Mouse (Mus musculus): ENCODE results near the gene Ttc8.
"Not testable (repeated sequence)": the region's sequence is repeated elsewhere in the genome, so short reads cannot be mapped to it uniquely, and the experiment has no call there.

The Ttc8 gene

DNA sequence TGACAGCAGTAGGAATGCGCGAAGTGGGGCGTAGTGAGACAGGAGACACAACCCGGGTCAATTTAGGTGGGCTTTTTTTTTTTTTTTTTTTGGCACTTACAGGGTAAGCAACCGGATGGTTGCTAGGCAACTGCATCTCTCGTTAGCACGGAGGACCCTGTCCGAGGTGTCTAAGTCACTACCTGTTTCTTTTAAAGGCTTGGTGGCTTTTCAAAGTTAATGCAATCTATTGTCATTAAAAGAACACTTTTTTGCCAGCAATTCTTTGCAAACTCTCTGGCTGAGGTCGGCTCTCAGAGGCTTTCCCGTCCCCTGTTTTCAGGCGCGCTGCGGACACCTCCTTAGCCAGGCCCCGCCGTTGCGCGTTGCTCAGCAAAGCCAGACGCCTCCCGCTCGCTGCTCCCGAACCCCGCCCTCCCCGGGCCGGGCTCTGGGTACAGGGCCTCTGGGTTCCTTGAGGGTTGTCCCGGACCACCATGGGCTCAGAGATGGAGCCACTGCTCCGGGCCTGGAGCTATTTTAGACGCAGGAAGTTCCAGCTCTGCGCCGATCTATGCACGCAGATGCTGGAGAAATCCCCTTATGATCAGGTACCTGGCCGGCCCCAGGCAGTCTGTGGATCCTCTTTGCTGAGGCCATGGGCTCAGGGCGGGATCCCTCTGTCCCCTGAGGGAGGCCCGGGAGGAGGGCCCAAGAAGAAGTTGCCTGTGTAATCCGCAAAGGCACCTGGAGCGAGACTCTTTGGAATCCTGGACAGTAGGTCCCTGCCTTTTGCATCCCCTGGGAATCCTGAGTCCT lies at the start of gene Ttc8:
Gene Ttc8, plus strand, starts transcription at position 381 of the 798 bp plus-strand sequence.
- peak; percentile 83 to 91 for DNase-seq

DNA sequence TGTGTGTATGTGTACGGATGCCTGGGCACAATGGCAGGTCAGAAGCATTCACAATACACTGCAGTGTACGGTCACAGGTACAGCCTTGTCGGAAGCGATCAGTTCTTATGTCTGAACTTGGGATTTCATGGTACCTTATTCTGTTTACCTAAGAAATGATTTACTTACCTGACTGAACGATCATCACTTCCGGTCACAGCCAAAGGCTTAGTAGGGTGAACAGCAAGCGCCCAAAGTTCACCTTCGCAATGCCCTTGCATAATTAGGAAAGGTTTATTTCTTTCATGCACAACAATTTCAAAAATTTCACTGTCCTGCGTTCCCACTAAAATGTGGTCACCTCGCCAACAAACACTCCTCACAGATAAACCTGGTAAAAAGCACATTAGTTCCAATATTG lies 47.5 kb upstream of the Ttc8 start:
- peak; percentile 27 to 29 for DNase-seq

DNA sequence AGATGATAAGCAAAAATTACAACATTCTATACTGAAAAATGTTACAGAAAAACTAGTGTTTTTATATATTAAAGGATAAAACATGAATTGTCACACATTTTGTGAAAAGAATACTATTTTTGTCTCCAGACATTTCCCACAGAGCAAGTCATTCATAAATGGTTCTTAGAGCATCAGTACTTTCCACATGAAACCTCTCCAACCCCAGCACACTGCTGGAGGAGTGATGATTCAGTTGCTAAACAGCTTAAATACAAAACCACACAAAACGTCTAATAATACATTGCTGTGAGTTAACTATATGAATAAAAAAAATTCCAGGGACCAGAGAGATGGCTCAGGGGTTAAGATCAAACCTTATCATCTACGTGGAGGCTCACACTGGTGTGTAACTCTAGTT lies 45.2 kb upstream of the Ttc8 start:
- no peak for DNase-seq

DNA sequence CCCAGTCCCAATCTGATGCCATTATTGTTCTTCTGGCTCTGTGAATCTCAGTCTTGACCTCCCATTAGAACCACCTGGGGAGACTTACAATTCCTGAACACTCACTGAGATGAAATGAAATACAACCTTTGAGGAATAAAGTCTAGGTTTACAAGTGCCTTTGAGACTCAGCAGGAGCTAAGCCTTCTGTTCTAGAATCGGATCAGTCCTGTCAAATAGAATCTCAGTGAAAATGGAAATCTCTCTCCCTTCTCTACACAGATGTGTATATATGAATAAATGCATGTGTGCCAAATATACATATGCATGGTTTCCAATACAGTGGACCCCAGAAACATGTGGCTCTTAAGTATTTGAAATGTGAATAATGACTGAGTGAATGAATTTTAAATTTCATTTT lies 41.7 kb upstream of the Ttc8 start:
- DNase-seq, result no peak

DNA sequence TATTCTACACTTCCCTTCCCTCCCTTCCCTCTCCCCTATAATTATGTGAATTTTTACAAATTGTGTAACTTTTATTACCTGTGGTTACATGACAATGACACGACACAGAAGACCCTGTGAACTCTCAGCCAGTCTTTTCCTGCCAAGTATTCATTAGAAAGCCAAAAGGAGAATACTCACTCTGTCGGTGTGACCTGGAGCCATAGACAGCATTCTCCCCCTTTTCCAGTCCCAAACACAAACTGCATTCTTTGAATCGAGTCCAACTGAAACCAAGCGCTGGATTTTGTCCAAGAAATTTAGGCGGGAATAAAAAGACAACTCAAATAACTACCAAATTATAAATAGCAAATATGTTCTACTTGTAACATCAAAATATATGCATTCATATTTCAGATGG lies 38.6 kb upstream of the Ttc8 start:
- no peak for DNase-seq

DNA sequence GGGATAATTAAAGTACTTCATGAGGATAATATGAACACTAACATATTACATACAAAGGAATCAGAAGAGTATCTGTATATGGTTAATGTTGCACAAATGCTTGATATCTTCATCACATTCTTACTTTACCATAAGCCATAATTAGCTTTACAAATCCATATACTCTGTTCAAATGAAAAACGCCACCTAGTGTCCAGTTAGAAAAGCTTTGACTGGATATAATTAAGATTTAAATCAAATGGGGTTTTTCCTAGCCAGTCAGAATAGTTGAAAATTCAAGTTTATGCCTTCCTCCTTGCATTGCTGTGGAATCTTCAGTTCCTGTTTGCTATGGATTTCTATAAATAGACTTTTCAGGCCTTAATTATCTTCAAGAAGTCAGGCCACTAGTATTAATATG lies 35.9 kb upstream of the Ttc8 start:
- no peak for DNase-seq

DNA sequence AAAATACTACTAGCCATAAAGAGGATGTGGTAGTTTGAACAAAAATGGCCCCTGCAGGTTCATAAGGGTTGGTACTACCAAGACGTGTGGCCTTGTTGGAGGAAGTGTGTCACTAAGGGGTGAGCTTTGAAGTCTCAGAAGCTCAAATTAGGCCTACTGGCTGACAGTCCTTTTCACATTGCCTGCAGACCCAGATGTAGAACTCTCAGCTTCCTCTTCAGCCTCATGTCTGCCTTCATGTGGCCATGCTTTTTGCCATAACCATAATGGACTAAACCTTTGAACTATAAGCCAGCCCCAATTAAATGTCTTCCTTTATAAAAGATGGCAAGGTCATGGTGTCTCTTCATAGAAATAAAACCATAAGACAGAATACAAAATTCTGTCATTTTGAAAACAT lies 23.6 kb upstream of the Ttc8 start:
- no peak for DNase-seq

DNA sequence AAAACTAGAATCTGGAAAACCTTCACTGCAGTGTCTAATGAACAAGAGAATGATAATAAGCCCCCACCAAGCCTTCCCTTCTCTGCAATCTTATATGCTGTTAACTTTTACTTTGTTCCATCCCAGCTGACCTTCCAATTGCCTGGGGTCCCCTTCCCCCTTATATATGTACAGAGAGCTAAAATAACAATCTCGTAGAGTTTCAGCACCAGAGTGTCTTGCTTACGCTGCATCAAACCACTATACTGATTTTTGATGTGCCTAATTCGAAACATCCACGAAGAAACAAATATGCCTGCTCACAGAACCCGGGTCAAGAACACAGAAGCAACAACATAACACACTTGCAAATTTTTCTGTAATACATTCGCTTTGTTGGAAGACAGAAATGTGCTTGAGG lies 20.7 kb upstream of the Ttc8 start:
- no peak for DNase-seq

DNA sequence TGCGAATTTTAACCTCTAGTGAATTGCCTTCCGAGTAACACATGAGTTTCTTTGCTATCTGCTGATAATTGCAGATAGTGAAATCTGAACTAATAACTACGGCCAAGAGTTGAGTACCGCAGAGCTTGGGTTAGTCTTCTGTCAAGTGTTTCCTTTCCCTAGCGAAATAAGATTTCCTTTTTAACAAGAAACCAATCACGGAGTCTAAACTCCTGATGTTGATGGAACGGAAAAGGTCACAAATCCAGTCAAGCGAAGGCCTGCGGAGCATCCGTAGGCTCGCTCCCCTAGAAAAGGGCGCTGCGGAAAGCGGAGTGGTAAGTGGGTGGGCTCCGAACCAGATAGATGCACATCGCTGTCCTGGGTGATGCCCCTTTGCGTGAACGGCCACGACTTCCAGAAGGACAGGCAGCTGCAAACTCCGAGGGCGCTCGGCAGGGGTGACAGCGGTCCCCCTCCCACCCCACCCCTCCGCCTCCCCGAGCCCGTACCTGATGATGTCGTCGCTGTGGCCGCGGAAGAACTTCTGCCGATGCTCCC lies 20.0 kb upstream of the Ttc8 start:
- peak in 1 of 2 experiments; percentile 27 for DNase-seq

DNA sequence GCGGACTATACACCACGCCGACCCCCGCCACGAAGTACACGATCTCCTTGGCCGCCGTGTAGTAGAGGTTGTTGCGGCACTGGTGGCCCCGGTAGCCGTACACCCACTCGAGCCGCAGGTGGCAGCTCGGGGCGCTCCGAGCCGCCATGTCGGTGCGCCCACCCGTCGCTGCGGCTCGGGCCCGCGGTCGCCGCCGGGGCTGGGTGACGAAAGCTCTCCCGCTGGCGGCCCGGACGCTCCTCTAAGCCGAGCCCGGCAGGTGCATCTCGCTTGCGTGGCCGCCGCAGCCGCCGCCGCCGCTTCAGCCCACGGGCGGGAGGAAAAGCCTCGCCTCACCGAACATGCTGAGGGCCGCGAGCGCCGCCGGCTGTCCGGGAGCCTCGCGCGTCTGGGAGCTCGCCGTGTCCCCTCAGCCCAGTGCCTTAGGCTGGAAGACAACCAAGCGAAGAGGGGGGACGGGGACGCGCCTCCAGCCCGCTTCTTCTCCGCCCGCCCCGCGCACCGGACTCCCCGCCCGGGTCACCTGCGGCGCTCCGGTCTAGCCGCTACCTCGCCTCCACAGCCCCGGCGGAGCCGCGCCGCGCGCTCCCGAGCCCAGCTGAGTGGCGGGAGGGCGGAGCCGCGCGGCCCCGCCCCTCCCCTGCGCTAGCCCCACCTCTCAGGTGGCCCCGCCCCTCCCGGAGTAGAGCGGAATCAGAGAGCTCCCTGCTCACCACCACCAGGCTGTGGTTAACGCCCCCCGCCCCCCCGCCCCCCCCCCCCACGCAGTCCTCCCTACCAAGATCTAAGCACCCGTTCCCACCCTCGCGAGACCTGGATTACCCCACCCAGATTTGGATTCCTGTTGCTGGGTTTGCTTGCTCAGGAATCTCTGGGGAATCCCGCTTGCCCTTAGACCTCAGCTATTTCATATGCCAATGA lies 19.2 kb upstream of the Ttc8 start, which contains the start of gene Eml5:
Gene Eml5, minus strand, starts transcription at position 604 of the 921 bp plus-strand sequence.
- peak; percentile 79 to 93 for DNase-seq

DNA sequence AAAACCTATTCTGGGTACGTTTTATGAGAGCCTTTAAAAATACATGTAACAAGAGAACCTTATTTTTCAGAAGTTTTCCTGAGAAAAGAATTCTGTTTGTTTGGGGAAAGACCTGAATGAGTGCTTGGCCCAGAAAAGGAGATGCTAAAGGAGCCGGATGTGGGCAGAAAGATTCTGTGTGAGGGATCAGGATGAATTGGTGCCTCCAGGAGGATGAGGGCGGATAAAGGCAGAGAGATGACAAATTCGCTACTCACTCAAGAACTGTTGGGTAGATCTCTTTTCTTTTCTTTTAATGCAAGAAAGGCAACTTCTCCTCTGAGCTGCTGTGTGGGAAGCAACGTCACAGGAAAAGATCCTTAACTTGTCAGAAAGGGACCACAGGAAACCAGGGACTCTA lies 14.9 kb upstream of the Ttc8 start:
- DNase-seq, result no peak

DNA sequence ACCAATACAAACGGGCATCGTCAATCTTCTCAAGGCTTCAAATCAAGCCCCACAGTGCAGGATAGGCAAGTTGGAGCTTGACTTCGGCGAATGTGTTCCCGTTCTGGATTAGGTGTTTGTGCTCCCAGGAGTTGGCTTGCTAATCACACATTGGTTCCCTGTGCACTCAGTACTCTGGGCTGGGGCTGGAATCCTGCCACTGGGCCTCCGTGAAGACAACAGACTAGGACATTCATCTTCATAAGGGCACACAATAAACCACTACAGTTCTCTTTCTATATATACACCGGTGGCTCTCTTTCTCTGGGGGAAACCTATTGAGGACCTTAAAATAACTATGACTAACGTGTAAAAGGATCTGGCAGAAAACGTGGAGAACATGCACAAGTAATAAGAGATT lies 10.3 kb upstream of the Ttc8 start:
- DNase-seq, result no peak

DNA sequence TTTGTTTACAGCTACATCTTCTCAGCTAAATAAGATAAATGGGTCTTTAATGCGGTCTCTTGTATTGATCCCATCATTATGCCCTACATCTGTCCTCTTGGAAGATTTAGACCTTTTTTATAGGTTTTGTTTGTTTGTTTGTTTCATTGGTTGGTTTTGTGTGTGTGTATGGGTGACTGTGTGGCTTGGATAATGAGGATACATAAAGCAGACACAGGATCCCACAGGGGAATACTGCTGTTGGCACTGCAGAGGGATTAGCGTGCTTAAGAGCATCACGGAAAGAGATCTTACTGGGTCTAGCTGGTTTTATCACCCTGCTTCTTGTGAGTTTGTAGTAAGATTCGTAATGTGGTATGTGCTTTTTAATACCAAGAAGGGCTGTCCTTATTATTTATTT lies 10.8 kb downstream of the Ttc8 start:
- DNase-seq, result no peak

DNA sequence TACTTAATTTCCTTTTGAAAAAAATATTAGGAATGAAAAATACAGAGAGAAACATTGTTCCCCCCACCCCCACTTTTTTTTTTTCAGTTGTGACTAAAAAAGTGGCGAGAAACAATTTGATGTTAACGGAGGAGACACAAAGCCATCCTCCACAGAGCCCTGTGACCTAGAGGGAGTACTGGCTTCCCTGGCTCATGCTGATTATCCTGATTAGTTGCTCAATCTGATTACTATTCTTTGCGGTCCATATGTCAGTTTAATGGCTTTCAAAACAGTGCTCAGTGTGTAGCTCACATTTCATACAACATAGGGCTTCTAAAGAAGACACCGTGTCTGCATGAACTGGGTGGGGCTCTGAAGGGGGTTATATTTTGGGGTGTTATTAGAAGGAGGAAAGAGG lies 12.1 kb downstream of the Ttc8 start:
- DNase-seq, result no peak

DNA sequence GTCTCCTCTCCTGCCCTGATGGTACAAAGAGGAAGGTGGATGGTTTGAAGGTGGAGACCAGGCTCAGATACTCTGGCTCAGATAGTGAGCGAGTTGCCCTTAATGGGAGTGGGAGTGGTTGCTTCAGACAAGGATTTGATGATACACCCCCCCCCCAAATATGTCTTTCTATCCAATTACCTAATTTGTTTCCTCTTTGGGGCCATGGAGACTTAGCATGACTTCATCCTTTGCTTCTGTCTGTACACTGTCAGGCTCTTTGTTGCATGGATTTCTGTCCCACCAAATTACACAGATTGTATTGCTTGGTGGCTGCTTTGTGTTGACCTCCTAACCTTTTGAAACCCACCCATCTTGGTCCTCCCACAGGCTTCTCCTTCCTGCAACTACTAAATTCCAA lies 12.5 kb downstream of the Ttc8 start:
- no peak for DNase-seq

DNA sequence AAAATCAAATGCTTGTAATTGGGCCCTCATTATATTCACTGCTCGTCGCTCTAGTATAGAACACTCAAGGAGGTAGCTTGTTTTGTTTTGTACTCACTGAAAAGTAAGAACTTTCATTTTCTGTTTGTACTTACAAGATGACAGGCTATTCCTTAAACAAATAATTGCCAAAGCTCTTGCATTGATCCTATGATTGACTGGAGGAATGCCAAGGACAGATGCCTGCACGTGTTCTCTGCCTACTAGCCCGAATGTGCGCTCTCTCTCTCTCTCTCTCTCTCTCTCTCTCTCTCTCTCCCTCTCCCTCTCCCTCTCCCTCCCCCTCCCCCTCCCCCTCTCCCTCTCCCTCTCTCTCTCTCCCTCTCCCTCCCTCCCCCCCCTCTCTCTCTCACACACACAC lies 30.9 kb downstream of the Ttc8 start:
- not testable (repeated sequence) for DNase-seq

DNA sequence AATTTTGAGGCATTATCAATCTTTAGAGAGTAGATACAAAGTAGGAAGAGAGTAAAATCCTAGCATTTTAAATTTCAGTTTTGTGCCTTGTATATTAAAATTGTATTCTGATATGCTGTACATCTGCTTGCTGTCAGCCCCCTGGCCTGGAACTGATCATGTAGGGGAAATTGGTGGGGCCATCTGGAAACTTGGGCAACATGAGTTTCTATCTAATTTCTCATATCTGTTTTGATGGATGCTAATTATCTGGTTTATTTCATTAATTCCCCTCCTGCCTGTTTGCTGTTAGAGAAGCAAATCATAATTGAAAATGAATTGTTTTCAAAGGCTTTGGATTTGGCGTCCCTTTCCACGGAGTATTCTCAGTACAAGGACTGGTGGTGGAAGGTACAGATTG lies 36.6 kb downstream of the Ttc8 start:
- no peak for DNase-seq

DNA sequence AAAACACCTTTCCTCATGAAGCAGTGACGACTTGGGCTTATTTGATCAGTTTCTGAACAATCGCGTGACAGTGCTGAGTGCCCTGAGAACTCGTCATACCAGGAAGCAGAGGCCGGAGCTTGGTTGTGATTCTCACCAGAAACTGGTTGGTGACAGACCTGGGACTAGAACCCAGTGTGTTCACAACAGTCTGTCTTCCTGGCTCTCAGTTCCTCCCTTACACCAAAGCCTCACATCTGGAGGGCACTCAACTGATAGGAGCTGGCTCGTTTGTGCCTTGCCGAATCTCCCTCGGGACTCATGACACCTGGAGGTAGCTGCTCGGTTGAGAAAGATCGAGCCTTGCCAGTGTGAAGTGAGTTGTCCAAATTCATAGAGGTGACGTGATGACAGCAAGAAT lies 37.1 kb downstream of the Ttc8 start:
- DNase-seq, result no peak

DNA sequence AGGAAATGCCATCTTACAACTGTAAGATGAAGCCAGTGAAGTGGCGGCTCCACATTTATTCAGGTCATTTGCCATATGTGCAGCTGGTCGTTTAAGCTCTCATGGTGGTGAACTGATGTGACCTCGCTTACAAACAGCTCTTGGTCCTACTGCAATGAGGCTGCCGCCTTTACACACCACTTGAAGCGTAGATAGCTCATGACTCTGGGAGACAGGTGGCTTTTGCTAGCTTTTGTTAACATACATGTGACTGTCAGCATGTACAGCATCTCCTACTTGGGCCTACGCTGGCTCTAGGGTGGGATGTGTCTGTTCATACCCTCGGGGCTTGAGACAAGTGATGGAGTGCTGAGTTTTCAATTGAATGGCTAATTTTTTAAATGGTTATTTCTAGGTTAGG lies 40.6 kb downstream of the Ttc8 start:
- DNase-seq, result no peak

DNA sequence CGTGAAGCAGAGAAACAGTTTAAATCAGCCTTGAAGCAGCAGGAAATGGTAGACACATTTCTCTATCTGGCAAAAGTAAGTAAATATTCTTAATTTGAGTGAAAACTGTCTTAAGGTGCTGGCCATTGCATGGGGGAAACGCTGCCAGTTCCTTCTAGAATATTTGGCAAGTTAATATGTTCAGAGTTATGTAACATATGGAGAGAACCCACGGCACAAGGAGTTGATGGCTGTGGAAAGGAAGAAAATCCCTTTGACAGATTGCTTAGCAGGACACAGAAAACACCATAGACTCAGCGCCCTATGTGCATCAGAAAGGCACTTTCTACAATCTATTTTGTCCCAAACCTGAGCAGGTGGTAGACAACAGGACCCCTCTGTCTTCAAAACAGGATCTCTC lies 41.0 kb downstream of the Ttc8 start:
- DNase-seq, result no peak

DNA sequence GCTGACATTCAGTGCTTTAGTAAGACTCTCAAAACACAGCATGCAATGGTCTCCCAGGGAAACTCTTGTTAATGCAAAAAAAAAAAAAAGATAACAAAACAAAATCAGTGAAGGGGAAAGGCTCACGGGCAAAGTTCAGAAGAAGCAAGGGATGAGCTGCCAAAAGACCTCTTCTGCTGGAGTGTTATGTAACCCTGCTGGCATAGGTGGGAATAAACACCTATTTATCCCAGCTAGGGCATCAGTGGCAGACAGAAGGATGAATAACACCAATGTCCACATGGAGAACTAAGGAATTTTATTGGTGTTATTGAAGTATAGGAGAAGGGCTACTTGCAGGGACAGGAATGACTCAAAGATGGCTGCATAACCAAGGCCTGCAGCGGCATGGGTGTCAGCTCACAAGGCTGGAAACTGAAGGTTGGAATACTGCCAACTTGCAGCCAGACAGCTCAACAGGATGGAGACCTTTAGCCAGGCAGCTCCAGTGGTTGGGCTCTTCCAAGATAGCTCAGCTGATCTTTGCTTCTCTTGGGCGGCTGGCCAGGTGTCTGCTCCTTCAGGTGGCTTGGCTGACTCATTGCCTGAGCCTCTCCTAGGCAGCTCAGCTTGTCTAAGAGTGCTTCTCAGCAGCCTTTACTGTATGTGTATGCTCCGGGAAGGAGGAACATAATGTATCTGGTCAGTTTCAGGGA lies 45.2 kb downstream of the Ttc8 start:
- DNase-seq, result peak; percentile 89

DNA sequence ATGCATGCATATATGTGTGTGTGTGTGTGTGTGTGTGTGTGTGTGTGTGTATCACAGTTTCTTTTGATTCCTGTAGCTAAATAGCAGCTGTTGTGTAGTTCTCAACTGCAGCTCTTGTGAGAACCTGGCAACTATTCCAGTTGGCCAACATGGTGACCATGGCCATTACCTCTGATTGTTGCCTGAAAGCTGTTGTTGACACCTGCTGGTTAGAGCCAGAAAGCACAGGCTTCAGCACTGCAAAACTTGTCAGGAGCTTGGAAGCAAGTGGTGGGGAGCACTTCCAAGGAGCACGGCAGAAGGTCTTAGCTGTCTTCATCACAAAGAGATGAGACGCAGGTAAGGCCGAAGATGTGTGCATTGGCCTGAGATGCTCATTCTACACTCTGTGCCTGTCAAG lies 51.9 kb downstream of the Ttc8 start:
- DNase-seq, result peak in 1 of 2 experiments; percentile 22

DNA sequence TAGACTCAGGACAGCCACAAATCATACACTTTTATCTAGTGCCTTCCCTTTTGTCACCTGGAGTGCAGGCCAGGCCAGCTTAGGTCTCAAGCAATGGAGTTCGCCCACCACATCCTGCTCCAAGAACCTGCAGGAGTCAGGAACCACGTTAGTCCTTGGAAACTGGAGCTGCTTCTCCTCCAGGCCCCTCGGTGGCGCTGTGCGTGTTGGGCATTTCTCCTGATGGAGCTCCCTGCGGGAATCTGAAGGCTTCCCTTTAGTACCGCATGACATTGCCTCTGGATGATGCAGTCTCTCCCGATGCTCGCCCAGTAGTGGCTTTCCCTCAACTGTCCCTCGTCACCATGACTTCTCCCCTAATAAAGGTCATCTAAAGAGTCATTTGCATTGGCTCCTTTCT lies 53.1 kb downstream of the Ttc8 start:
- DNase-seq, result no peak

Measured in kidney, postnatal 36 days (tissue).